Mouse (Mus musculus) adrenal gland, adult (tissue): Measurements from ENCODE around the gene Vamp2.

ENCODE experiments used
- DNase-seq, 2 experiments: peaks; one replicate each; pipeline ENCODE4 v3.0.0; 2022 to 2023; ENCODE audit warnings: low spot score in 1 of 2; ENCODE audit not compliant: inconsistent age in 2 of 2

Vamp2 gene

DNA sequence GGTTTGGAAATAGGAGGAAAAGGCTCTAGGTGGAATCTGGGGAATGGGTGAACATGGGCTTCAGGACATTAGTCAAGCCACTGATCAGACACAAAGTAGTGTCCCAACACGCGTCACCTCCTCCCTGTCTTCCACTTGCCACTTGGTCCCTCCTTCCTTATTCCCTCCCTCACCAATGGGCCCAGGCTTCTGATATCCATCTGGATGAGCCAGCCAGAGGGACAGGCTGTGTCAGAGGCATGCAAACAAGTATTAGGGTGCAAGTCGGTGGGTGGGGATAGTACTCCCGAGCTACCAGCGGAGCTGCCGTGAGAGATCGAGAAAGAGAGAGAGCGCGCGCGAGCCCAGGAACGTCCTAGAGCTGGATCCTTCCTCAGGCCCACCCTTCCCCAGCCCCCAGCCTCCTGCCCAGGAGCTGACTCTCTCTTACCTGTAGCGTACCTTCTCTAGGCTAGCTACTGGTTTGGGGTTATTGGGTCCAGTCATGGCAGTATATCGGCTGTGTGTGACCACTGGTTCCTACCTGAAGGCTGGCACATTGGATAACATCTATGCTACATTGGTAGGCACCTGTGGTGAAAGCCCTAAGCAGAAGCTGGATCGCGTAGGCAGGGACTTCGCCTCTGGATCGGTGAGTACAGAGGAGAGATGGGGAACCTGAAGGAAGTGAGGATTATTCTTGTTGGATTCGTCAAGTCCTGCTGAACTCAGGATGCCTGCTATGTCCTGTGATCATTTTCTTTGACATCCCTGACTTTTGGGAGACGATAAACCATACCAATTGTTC is 37.8 kb downstream of the Vamp2 start:
- DNase-seq: peak in 1 of 2 experiments; percentile 51

DNA sequence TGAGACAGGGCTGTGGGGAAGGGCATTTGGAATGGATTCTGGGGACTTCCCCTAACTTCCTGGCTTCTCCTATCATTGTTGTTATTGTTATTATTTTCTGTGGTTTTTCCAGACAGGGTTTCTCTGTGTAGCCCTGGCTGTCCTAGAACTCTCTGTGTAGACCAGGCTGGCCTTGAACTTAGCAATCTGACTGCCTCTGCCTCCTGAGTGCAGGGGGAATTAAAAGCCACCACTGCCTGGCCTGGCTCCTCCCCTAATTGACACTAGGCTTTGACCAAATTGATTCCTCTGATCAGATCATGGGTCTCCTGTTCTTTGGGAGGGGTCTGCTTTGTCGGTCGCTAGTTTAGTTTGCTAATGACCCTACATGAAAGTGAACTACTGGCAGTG is 38.4 kb downstream of the Vamp2 start:
- DNase-seq: peak; percentile 12 to 47

DNA sequence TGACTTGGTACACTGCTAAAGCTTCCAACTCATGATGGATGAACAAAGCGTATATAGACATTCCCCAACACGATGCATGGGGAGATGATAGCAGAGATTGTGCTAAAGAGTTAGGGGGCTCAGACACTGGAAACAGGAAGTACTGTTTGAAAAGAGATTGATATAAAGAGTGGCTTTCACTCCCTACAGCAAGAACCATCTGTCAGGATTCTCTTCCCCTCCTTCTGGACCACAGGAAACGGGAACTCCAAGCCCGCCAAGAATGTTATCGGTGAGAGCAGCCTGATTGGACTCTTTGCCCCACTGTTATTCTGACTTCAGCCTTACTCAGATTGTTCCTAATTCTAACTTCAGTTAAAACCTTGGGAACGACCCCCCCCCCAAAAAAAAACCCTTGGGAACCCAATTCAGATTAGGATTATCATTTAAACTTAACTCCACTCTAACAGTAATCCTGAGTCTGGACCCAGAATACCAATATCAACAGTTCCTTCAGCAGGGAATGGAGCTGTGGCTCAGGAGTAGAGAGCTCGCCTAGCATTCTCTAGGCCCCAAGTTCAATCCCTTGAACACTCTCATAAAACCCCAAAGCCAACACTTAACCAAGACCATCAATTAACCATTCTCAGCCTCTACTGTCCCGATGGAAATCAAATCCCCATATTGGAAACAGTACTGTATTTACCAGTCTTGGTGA is 40.3 kb downstream of the Vamp2 start:
- DNase-seq: no peak

DNA sequence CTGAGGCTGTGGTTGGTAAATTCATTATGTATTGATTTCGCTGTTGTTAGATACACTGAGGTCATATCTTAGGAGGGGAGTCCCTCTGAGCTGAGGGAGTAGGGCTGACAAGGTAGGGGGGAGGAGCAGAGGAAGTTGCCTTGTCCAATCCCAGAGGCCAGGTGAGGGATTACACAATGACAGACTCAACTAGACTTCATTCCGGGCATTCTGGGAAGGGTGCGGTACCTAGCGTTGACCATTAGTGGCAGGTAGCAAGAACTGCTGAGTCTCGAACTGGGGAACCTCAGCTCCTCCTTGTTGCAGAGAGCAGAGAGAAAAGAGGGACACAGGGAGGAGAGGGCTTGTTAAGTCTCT is 45.3 kb downstream of the Vamp2 start:
- no peak for DNase-seq

DNA sequence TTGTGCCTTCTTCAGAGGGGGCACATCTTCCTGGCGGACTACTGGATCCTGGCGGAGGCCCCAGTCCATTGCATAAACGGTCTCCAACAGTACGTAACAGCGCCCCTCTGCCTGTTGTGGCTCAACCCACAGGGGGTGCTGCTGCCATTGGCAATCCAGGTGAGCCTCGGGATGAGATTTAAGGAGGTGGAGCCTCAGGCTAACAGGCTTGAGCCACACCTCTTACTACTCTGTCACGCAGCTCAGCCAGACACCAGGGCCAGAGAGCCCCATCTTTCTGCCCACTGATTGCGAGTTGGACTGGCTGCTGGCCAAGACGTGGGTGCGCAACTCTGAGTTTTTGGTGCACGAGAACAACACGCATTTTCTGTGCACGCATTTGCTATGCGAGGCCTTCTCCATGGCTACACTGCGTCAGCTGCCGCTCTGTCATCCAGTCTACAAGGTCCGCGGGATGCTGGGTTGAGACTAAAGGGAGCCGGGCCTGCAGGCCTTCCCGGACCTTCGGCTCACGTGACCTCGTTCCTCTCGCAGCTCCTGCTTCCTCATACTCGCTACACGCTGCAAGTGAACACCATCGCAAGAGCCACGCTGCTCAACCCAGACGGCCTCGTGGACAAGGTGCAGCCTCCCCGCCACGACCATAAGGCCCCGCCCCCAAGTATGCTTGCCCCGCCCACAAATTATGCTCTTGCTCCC is 45.8 kb downstream of the Vamp2 start:
- DNase-seq: peak; percentile 72 to 93

DNA sequence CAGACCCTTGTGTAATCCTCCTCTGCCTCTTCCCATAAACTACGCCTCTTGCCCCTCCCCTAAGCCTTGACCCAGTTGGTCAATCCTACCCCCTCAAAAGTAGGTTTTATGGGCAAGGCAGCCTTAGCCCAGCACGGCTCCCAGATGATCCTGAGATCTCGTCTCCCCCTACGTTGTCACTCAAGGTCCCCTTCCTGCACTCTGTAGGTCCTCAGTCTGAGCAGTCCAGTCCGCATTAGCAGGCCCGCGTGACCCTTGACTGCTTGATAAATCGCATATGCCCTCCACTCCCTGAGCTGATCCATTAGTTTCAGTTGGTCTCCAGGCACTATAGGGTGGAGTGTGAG is 46.3 kb downstream of the Vamp2 start:
- no peak for DNase-seq

DNA sequence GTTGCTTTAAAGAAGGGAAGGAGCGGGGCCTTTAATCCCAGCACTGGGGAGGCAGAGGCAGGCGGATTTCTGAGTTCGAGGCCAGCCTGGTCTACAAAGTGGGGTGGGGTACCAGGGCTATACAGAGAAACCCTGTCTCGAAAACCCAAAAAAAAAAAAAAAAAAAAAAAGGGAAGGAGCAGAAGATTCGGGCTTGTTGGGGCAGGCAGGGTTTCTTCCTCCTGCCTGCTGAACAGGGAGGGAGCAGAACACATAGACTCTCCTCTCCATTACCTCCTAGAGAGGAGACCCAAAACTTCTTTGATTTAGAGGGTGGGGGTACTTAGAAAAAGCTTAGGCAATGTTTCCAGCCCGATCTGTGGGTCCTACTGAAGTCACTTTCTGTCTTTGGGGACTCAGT is 47.1 kb downstream of the Vamp2 start:
- DNase-seq: no peak
